Mouse (Mus musculus): ENCODE measurements around the gene Ece1. TPM values are rescaled to one million over a fixed set of nuclear protein-coding genes. Genes with fewer than 3 reads are reported as not detected.

The Ece1 gene
- polyA plus RNA-seq, 1 experiment from 2014 or later, result 36.7 TPM

- Histone ChIP-seq H3K27ac (peak overlapping the region; percentile 89; the same call in 1 of the 2 replicates), H3K4me3 (no peak overlapping the region), H3K4me2 (replicated peaks) (no peak overlapping the region), H3K36me3 (peaks cover 33% of the 10 kb centered on the region), H3K27me3 (no peaks in the 10 kb centered on the region), H3K9ac (no peak overlapping the region), H3K9me3 (no peaks in the 10 kb centered on the region), H3K4me1 (peaks cover 46% of the 10 kb centered on the region)
- no peak for ATAC-seq (ENCODE audit: insufficient number of reproducible peaks, insufficient read depth, low FRiP score, low TSS enrichment)
- WGBS, result 87% methylated on average over 11 of the region's 11 CpGs
Measured at GRCm38 (mm10) chr4:137921510-137921909, 59.5 kb downstream of the Ece1 start.

GRCm38 (mm10) chr4:137923052-137923451 lies 61.0 kb downstream of the Ece1 start:
- no peaks in the 10 kb centered on the region for H3K27me3 ChIP-seq
- peak overlapping the region; percentile 23; the same call in 1 of the 2 replicates for H3K27ac ChIP-seq
- no peaks in the 10 kb centered on the region for H3K9me3 ChIP-seq
- ATAC-seq (ENCODE audit: insufficient number of reproducible peaks, insufficient read depth, low FRiP score, low TSS enrichment), result no peak
- no peak overlapping the region for H3K4me2 ChIP-seq (replicated peaks)
- peaks cover 37% of the 10 kb centered on the region for H3K4me1 ChIP-seq
- H3K36me3 ChIP-seq, result peaks cover 42% of the 10 kb centered on the region
- no peak overlapping the region for H3K9ac ChIP-seq
- no peak overlapping the region for H3K4me3 ChIP-seq
- WGBS, result 84% methylated on average over 15 of the region's 15 CpGs

- 85% methylated on average over 4 of the region's 4 CpGs for WGBS
- Histone ChIP-seq H3K9me3 (no peaks in the 10 kb centered on the region), H3K36me3 (peaks cover 42% of the 10 kb centered on the region), H3K27ac (no peak overlapping the region), H3K4me1 (peaks cover 34% of the 10 kb centered on the region), H3K9ac (no peak overlapping the region), H3K4me3 (no peak overlapping the region), H3K4me2 (replicated peaks) (no peak overlapping the region), H3K27me3 (no peaks in the 10 kb centered on the region)
- ATAC-seq (ENCODE audit: insufficient number of reproducible peaks, insufficient read depth, low FRiP score, low TSS enrichment), result no peak
Measured at GRCm38 (mm10) chr4:137925176-137925575, 63.1 kb downstream of the Ece1 start.

GRCm38 (mm10) chr4:137926161-137926560 lies 64.1 kb downstream of the Ece1 start:
- H3K4me1 ChIP-seq, result peaks cover 34% of the 10 kb centered on the region
- no peak overlapping the region for H3K27ac ChIP-seq
- no peak for ATAC-seq (ENCODE audit: insufficient number of reproducible peaks, insufficient read depth, low FRiP score, low TSS enrichment)
- H3K27me3 ChIP-seq, result no peaks in the 10 kb centered on the region
- H3K9ac ChIP-seq, result no peak overlapping the region
- whole genome bisulfite sequencing, result 88% methylated on average over 14 of the region's 14 CpGs
- peaks cover 38% of the 10 kb centered on the region for H3K36me3 ChIP-seq
- H3K4me3 ChIP-seq, result no peak overlapping the region
- no peak overlapping the region for H3K4me2 ChIP-seq (replicated peaks)
- no peaks in the 10 kb centered on the region for H3K9me3 ChIP-seq

- H3K27me3 ChIP-seq, result no peaks in the 10 kb centered on the region
- 72% methylated on average over 7 of the region's 7 CpGs for WGBS
- no peak overlapping the region for H3K4me2 ChIP-seq (replicated peaks)
- H3K36me3 ChIP-seq, result peaks cover 31% of the 10 kb centered on the region
- no peak overlapping the region for H3K27ac ChIP-seq
- H3K9ac ChIP-seq, result no peak overlapping the region
- no peaks in the 10 kb centered on the region for H3K9me3 ChIP-seq
- H3K4me3 ChIP-seq, result no peak overlapping the region
- H3K4me1 ChIP-seq, result peaks cover 38% of the 10 kb centered on the region
- no peak for ATAC-seq (ENCODE audit: insufficient number of reproducible peaks, insufficient read depth, low FRiP score, low TSS enrichment)
Measured at GRCm38 (mm10) chr4:137927136-137927535, 65.1 kb downstream of the Ece1 start.

GRCm38 (mm10) chr4:137927741-137928535 lies 65.9 kb downstream of the Ece1 start:
- Histone ChIP-seq H3K4me1 (peaks cover 45% of the 10 kb centered on the region), H3K4me2 (replicated peaks) (no peak overlapping the region)

GRCm38 (mm10) chr4:137928813-137929212 lies 66.8 kb downstream of the Ece1 start:
- Histone ChIP-seq H3K27ac (peak overlapping the region; percentile 94; the same call in 1 of the 2 replicates), H3K27me3 (no peaks in the 10 kb centered on the region), H3K4me1 (peaks cover 45% of the 10 kb centered on the region), H3K9me3 (no peaks in the 10 kb centered on the region), H3K4me3 (no peak overlapping the region), H3K4me2 (replicated peaks) (no peak overlapping the region), H3K9ac (no peak overlapping the region), H3K36me3 (peaks cover 19% of the 10 kb centered on the region)
- ATAC-seq (ENCODE audit: insufficient number of reproducible peaks, insufficient read depth, low FRiP score, low TSS enrichment), result no peak
- WGBS, result 72% methylated on average over 1 of the region's 1 CpGs

More at GRCm38 (mm10) chr4:137927741-137928535, 65.9 kb downstream of the Ece1 start:
- Histone ChIP-seq H3K4me3 (no peak overlapping the region), H3K27me3 (no peaks in the 10 kb centered on the region), H3K9ac (no peak overlapping the region), H3K36me3 (peaks cover 27% of the 10 kb centered on the region), H3K9me3 (no peaks in the 10 kb centered on the region), H3K27ac (no peak overlapping the region)
- ATAC-seq (ENCODE audit: insufficient number of reproducible peaks, insufficient read depth, low FRiP score, low TSS enrichment), result no peak
- 80% methylated on average over 12 of the region's 12 CpGs for WGBS

- peak overlapping the region; percentile 94 for H3K27ac ChIP-seq
- peaks cover 22% of the 10 kb centered on the region for H3K36me3 ChIP-seq
- no peak overlapping the region for H3K4me2 ChIP-seq (replicated peaks)
- no peak overlapping the region for H3K4me3 ChIP-seq
- ATAC-seq (ENCODE audit: insufficient number of reproducible peaks, insufficient read depth, low FRiP score, low TSS enrichment), result no peak
- no peaks in the 10 kb centered on the region for H3K9me3 ChIP-seq
- 59% methylated on average over 15 of the region's 15 CpGs for WGBS
- no peak overlapping the region for H3K9ac ChIP-seq
- H3K27me3 ChIP-seq, result no peaks in the 10 kb centered on the region
- peaks cover 45% of the 10 kb centered on the region for H3K4me1 ChIP-seq
Measured at GRCm38 (mm10) chr4:137929341-137930016, 67.4 kb downstream of the Ece1 start.

- peak; percentile 54 for ATAC-seq (ENCODE audit: insufficient number of reproducible peaks, insufficient read depth, low FRiP score, low TSS enrichment)
- H3K4me1 ChIP-seq, result peaks cover 45% of the 10 kb centered on the region
- 11% methylated on average over 9 of the region's 9 CpGs for WGBS
- H3K9me3 ChIP-seq, result no peaks in the 10 kb centered on the region
- no peak overlapping the region for H3K9ac ChIP-seq
- H3K36me3 ChIP-seq, result peaks cover 32% of the 10 kb centered on the region
- no peaks in the 10 kb centered on the region for H3K27me3 ChIP-seq
- peak overlapping the region; percentile 30 for H3K4me2 ChIP-seq (replicated peaks)
- no peak overlapping the region for H3K4me3 ChIP-seq
- peak overlapping the region; percentile 94 for H3K27ac ChIP-seq
Measured at GRCm38 (mm10) chr4:137930500-137931008, 68.5 kb downstream of the Ece1 start.

GRCm38 (mm10) chr4:137931009-137931757 lies 69.1 kb downstream of the Ece1 start:
- Histone ChIP-seq H3K4me1 (peaks cover 45% of the 10 kb centered on the region), H3K27ac (peak overlapping the region; percentile 94), H3K9me3 (no peaks in the 10 kb centered on the region), H3K27me3 (no peaks in the 10 kb centered on the region), H3K9ac (peak overlapping the region; percentile 30; the same call in 1 of the 2 replicates), H3K4me3 (no peak overlapping the region), H3K36me3 (peaks cover 34% of the 10 kb centered on the region), H3K4me2 (replicated peaks) (peak overlapping the region; percentile 30)
- 18% methylated on average over 18 of the region's 18 CpGs for WGBS
- peak; percentile 70 for ATAC-seq (ENCODE audit: insufficient number of reproducible peaks, insufficient read depth, low FRiP score, low TSS enrichment)

GRCm38 (mm10) chr4:137932554-137933178 lies 70.6 kb downstream of the Ece1 start:
- Histone ChIP-seq H3K9ac (no peak overlapping the region), H3K4me3 (no peak overlapping the region), H3K27ac (peak overlapping the region; percentile 56), H3K4me2 (replicated peaks) (no peak overlapping the region), H3K27me3 (no peaks in the 10 kb centered on the region), H3K36me3 (peaks cover 37% of the 10 kb centered on the region), H3K9me3 (no peaks in the 10 kb centered on the region), H3K4me1 (peaks cover 45% of the 10 kb centered on the region)
- ATAC-seq (ENCODE audit: insufficient number of reproducible peaks, insufficient read depth, low FRiP score, low TSS enrichment), result no peak
- 50% methylated on average over 6 of the region's 6 CpGs for WGBS
